Mouse (Mus musculus) intestine, embryonic 16.5 days (tissue): ENCODE results near the gene St7l. TPM values are rescaled to one million over a fixed set of nuclear protein-coding genes. Genes with fewer than 3 reads are reported as not detected.

Experiments
- ATAC-seq: fragments of 200-750 bp; cut with Nextera tagmentation; 2 replicates; pipeline ENCODE4 v1.8.0; 2017; ENCODE audit warnings: moderate TSS enrichment, moderate library complexity
- H3K27ac ChIP-seq: fragments of 300-500 bp; sonication (generic); 2 replicates; pipeline ENCODE4 v1.5.1; 2014; ENCODE audit warnings: mild to moderate bottlenecking, low read length
- H3K27me3 ChIP-seq: fragments of 300-500 bp; sonication (generic); replicated peaks from 2 replicates; pipeline ENCODE4 v1.6.1; 2014; ENCODE audit warnings: low read length, control low read depth, mixed read lengths; ENCODE audit not compliant: control insufficient read depth, insufficient read depth
- H3K36me3 ChIP-seq: fragments of 300-500 bp; sonication (generic); 2 replicates; pipeline ENCODE4 v1.6.1; 2014; ENCODE audit warnings: low read length, control low read depth; ENCODE audit not compliant: control insufficient read depth, insufficient read depth
- H3K4me1 ChIP-seq: fragments of 300-500 bp; sonication (generic); 2 replicates; pipeline ENCODE4 v1.6.1; 2014; ENCODE audit warnings: low read length, control low read depth, mixed read lengths; ENCODE audit not compliant: control insufficient read depth, insufficient read depth
- H3K4me2 ChIP-seq: fragments of 300-500 bp; sonication (generic); 2 replicates; pipeline ENCODE4 v1.6.1; 2014; ENCODE audit warnings: low read depth, low read length, control low read depth
- H3K4me3 ChIP-seq: fragments of 300-500 bp; sonication (generic); 2 replicates; pipeline ENCODE4 v1.5.1; 2014; ENCODE audit warnings: mild to moderate bottlenecking, low read length
- H3K9ac ChIP-seq: fragments of 300-500 bp; sonication (generic); 2 replicates; pipeline ENCODE4 v1.6.1; 2014; ENCODE audit warnings: low read depth, low read length
- H3K9me3 ChIP-seq: fragments of 300-500 bp; sonication (generic); 2 replicates; pipeline ENCODE4 v1.6.1; 2016; ENCODE audit warnings: low read length, control low read depth; ENCODE audit not compliant: control insufficient read depth
- WGBS: fragments of 180-500 bp; shearing (Covaris S2); extraction: QIAGEN DNeasy Blood & Tissue Kit; methylation state at CpG from one replicate; pipeline ENCODE4 v1.1.7; 2014; 5-methylcytosine and 5-hydroxymethylcytosine counted together
- polyA plus RNA-seq: library from polyadenylated mRNA; unstranded; fragments of >200 nt; fragmentation: Nextera tagmentation; extraction: Ambion mirVana; gene quantifications from 2 replicates; pipeline ENCODE4 v1.2.1, GENCODE M21; 2015

The St7l gene
- polyA plus RNA-seq, 1 experiment from 2014 or later: 37.8 TPM

GRCm38 (mm10) chr3:104956131-104956581 lies 92.4 kb downstream of the St7l start:
- no peaks in the 10 kb centered on the region for H3K9me3 ChIP-seq
- no peaks in the 10 kb centered on the region; the same call in 1 of the 2 replicates for H3K36me3 ChIP-seq
- H3K4me3 ChIP-seq: no peak overlapping the region
- no peak overlapping the region for H3K9ac ChIP-seq
- H3K27me3 ChIP-seq: peaks cover 17% of the 10 kb centered on the region
- peak; percentile 29; the same call in 1 of the 2 replicates for ATAC-seq
- H3K27ac ChIP-seq: peak overlapping the region; percentile 33; the same call in 1 of the 2 replicates
- peaks cover 7% of the 10 kb centered on the region; the same call in 1 of the 2 replicates for H3K4me1 ChIP-seq
- H3K4me2 ChIP-seq: no peak overlapping the region
- WGBS: 63% methylated on average over 6 of the region's 6 CpGs

GRCm38 (mm10) chr3:104960026-104961000 lies 96.5 kb downstream of the St7l start:
- Histone ChIP-seq H3K9me3 (no peaks in the 10 kb centered on the region), H3K4me2 (peak overlapping the region; percentile 94; the same call in 1 of the 2 replicates), H3K4me1 (peaks cover 20% of the 10 kb centered on the region), H3K36me3 (no peaks in the 10 kb centered on the region), H3K4me3 (peak overlapping the region; percentile 61), H3K27me3 (peaks cover 35% of the 10 kb centered on the region), H3K27ac (no peak overlapping the region), H3K9ac (peak overlapping the region; percentile 63; the same call in 1 of the 2 replicates)
- 28% methylated on average over 19 of the region's 19 CpGs for WGBS
- ATAC-seq: no peak

DNA sequence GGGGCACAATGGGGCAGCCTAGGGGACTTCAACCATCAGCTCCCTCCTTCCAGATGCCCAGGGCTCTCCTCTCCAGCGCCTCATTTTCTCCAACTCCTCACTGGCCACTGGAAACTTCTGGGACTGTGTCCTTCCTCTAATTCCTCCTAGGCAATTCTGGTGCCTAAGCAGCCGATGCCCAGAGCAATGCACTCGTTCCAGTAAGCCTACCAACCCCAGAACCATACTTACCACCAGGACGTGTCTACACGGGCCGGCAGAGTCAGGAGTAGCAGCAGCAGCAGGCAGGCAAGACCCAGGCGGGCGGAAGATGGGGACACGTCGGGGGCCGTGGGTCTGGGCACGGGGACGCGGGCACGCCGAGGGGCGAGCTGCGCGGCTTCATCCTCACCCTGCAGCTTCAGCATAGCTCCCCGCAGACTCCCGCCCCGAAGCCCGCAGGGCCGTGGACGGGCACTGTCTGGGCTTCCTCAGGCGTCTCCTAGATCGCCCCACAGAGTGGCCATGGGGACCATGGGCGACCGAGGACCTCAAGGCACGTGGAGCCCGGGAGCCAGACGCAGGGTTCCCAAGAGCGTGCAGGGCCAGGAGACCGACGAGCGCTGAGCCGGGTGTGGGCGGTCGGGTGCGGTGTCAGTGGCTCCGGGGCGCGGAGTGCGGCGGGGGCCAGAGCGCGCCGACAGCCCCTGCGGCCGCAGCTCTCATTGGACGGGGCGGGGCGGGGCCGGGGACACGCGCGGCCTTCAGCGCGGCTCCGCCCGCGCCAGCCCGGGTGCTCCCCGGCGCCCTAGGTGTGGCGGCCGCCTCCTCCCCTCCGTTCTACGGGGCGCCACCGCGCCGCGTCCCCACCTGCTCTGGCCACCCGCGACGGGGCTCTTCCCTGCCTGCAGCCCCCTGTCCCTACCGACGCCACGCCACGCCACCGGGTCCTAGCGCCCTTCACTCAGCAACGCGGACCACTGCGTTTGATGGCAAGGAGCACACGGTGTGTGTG lies 97.6 kb downstream of the St7l start, which contains the start of gene Wnt2b:
Gene Wnt2b, minus strand, starts transcription at position 856 of the 994 bp plus-strand sequence.
- peak; percentile 78 for ATAC-seq
- H3K4me2 ChIP-seq: peak within 1 kb of the TSS; percentile 94

GRCm38 (mm10) chr3:104962141-104962611 lies 98.4 kb downstream of the St7l start:
- H3K36me3 ChIP-seq: no peaks in the 10 kb centered on the region
- H3K9me3 ChIP-seq: no peaks in the 10 kb centered on the region
- peak overlapping the region; percentile 61 for H3K4me3 ChIP-seq
- H3K27ac ChIP-seq: no peak overlapping the region
- ATAC-seq: peak; percentile 57
- peaks cover 16% of the 10 kb centered on the region for H3K4me1 ChIP-seq
- WGBS: 1% methylated on average over 31 of the region's 31 CpGs
- H3K4me2 ChIP-seq: peak overlapping the region; percentile 94
- peak overlapping the region; percentile 63 for H3K9ac ChIP-seq
- peaks cover 35% of the 10 kb centered on the region for H3K27me3 ChIP-seq

More for the DNA sequence above, 97.6 kb downstream of the St7l start, which contains the start of gene Wnt2b:
- H3K9ac ChIP-seq: peak within 1 kb of the TSS; percentile 63
- no peaks in the 10 kb centered on the region for H3K36me3 ChIP-seq
- H3K27me3 ChIP-seq: peaks cover 35% of the 10 kb centered on the region
- H3K27ac ChIP-seq: no peak within 1 kb of the TSS
- peaks cover 17% of the 10 kb centered on the region for H3K4me1 ChIP-seq
- no peaks in the 10 kb centered on the region for H3K9me3 ChIP-seq
- 3% methylated on average over 69 of the region's 87 CpGs for WGBS
- H3K4me3 ChIP-seq: peak within 1 kb of the TSS; percentile 61

- no peaks in the 10 kb centered on the region for H3K9me3 ChIP-seq
- 0 out of 2 replicates have a peak overlapping the region, but pooled peaks have one; percentile 94 for H3K4me2 ChIP-seq
- 9% methylated on average over 5 of the region's 5 CpGs for WGBS
- ATAC-seq: no peak
- no peaks in the 10 kb centered on the region for H3K36me3 ChIP-seq
- peaks cover 35% of the 10 kb centered on the region for H3K27me3 ChIP-seq
- H3K4me3 ChIP-seq: peak overlapping the region; percentile 61; the same call in 1 of the 2 replicates
- H3K9ac ChIP-seq: no peak overlapping the region
- no peak overlapping the region for H3K27ac ChIP-seq
- H3K4me1 ChIP-seq: peaks cover 16% of the 10 kb centered on the region
These were observed 99.1 kb downstream of the St7l start for GRCm38 (mm10) chr3:104962866-104963265.

DNA sequence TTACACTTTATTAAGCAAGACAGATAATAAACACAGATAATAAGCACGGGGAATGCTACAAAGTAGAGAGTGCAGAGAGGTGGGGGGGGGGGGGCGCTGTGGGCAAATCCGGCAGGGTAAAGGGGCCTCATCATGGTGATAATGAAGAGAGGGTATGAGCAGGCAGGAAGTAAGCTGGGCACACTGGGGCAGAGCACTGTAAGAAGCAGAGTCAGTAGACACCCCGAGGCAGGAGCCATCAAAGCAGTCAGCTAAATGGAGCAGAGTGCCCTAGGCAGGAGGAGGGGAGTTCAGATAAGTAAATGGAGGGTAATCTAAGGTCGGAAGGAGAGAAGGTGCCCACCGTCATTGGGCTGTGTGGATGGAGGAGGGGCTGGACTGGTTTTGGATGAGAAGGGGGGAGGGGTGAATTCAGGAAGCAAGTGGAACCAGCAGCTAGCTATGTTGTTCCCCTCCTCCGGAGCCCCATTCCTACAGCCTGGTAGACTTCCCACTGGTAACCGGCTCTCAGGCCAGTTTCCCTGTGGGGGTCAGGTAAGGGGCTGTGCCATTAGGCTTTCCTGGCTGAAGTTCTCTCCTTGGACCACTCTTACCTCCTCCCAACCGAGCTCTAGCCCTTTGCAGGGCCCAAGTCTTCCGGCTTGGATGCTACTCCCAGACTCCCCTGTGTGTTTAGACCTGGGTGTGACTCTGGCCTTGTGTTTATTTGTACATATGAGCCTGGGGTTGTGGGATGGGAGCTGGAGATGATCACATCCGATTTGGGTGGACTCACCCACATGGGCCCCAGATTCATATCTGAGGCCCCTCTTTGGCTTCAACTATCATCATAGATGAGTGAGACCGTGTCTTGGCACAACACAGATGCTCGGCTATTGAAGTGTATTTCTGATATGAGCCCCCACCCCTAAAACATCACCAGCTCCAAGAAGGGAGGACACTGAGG lies 99.8 kb downstream of the St7l start:
- peaks cover 33% of the 10 kb centered on the region for H3K27me3 ChIP-seq
- no peak for ATAC-seq
- H3K9me3 ChIP-seq: no peaks in the 10 kb centered on the region
- H3K4me2 ChIP-seq: no peak overlapping the region
- peaks cover 16% of the 10 kb centered on the region for H3K4me1 ChIP-seq
- 33% methylated on average over 13 of the region's 13 CpGs for WGBS
- no peaks in the 10 kb centered on the region for H3K36me3 ChIP-seq
- no peak overlapping the region for H3K4me3 ChIP-seq
- H3K27ac ChIP-seq: no peak overlapping the region
- no peak overlapping the region for H3K9ac ChIP-seq

- no peak overlapping the region for H3K27ac ChIP-seq
- H3K4me2 ChIP-seq: no peak overlapping the region
- no peak for ATAC-seq
- H3K9me3 ChIP-seq: no peaks in the 10 kb centered on the region
- H3K9ac ChIP-seq: no peak overlapping the region
- H3K27me3 ChIP-seq: peaks cover 27% of the 10 kb centered on the region
- H3K4me1 ChIP-seq: peaks cover 16% of the 10 kb centered on the region
- no peaks in the 10 kb centered on the region for H3K36me3 ChIP-seq
- WGBS: 69% methylated on average over 8 of the region's 8 CpGs
- no peak overlapping the region for H3K4me3 ChIP-seq
These were observed 101.5 kb downstream of the St7l start for GRCm38 (mm10) chr3:104965070-104965855.
